Mouse (Mus musculus) MEL (cell line): ENCODE measurements around the gene Msi2. TPM values are rescaled to one million over a fixed set of nuclear protein-coding genes. Genes with fewer than 3 reads are reported as not detected.

Experiments
- DNase-seq: peaks from one replicate; pipeline ENCODE4 v3.0.0; 2011; ENCODE audit warnings: low read depth, low spot score
- H3K27ac ChIP-seq: 2 replicates; pipeline ENCODE4 v1.5.1; 2012; ENCODE audit warnings: low read depth, mild to moderate bottlenecking, control low read depth, low read length, moderate library complexity; ENCODE audit not compliant: control insufficient read depth
- H3K27me3 ChIP-seq, 2 experiments: fragments of 150-350 bp in 1 of 2; sonication (generic) in 1 of 2; 2 replicates each; pipeline ENCODE4 v1.6.1; 2012; ENCODE audit warnings: low read length in 2 of 2, mild to moderate bottlenecking in 2 of 2, improper control_type of control experiment in 1 of 2, moderate library complexity in 1 of 2; ENCODE audit not compliant: insufficient read depth in 2 of 2, control insufficient read depth in 1 of 2
- H3K36me3 ChIP-seq, 2 experiments: 2 replicates each; pipeline ENCODE4 v1.6.1; 2012 to 2014; ENCODE audit warnings: low read length in 2 of 2, improper control_type of control experiment in 1 of 2, inconsistent platforms in 1 of 2, mild to moderate bottlenecking in 1 of 2; ENCODE audit not compliant: insufficient read depth in 2 of 2, control insufficient read depth in 1 of 2
- H3K4me1 ChIP-seq, 2 experiments: fragments of 150-350 bp in 1 of 2; sonication (generic) in 1 of 2; 2 replicates each; pipeline ENCODE4 v1.6.1; 2012; ENCODE audit warnings: low read length in 2 of 2, improper control_type of control experiment in 1 of 2, mild to moderate bottlenecking in 1 of 2; ENCODE audit not compliant: insufficient read depth in 2 of 2, control insufficient read depth in 1 of 2
- H3K4me3 ChIP-seq, 2 experiments: fragments of 150-350 bp in 1 of 2; sonication (generic) in 1 of 2; 2 replicates each; pipeline ENCODE4 v1.5.1; 2012; ENCODE audit warnings: low read depth in 2 of 2, low read length in 2 of 2, mild to moderate bottlenecking in 2 of 2, moderate library complexity in 2 of 2, control low read depth in 1 of 2, improper control_type of control experiment in 1 of 2; ENCODE audit not compliant: control insufficient read depth in 1 of 2, insufficient read depth in 1 of 2
- H3K79me2 ChIP-seq: 2 replicates; pipeline ENCODE4 v1.6.1; 2012; ENCODE audit warnings: mild to moderate bottlenecking, low read length, moderate library complexity; ENCODE audit not compliant: control insufficient read depth, poor library complexity, insufficient read depth
- H3K9ac ChIP-seq: 2 replicates; pipeline ENCODE4 v1.6.1; 2012; ENCODE audit warnings: low read depth, mild to moderate bottlenecking, control low read depth, low read length, moderate library complexity; ENCODE audit not compliant: control insufficient read depth, poor library complexity, severe bottlenecking
- H3K9me3 ChIP-seq: fragments of 150-350 bp; sonication (generic); replicated peaks from 2 replicates; pipeline ENCODE4 v1.6.1; 2012; ENCODE audit warnings: mild to moderate bottlenecking, low read length, improper control_type of control experiment, moderate library complexity; ENCODE audit not compliant: insufficient read depth
- BHLHE40 ChIP-seq: IDR thresholded peaks from 2 replicates; pipeline ENCODE4 v1.6.1; 2012; ENCODE audit warnings: low read depth, mild to moderate bottlenecking, inconsistent platforms, low read length, improper control_type of control experiment, borderline replicate concordance
- CHD2 ChIP-seq: IDR thresholded peaks from 2 replicates; pipeline ENCODE4 v1.6.1; 2011; ENCODE audit warnings: low read length, improper control_type of control experiment
- CTCF ChIP-seq, 3 experiments: IDR thresholded peaks in 2 of 3; conservative IDR thresholded peaks in 1 of 3; 2 replicates each; pipeline ENCODE4 v1.5.1; 2011 to 2012; ENCODE audit warnings: low read length in 3 of 3, low read depth in 2 of 3, mild to moderate bottlenecking in 2 of 3, improper control_type of control experiment in 1 of 3, inconsistent platforms in 1 of 3, mixed read lengths in 1 of 3, moderate library complexity in 1 of 3; ENCODE audit not compliant: control insufficient read depth in 1 of 3, insufficient read depth in 1 of 3, poor library complexity in 1 of 3, severe bottlenecking in 1 of 3
- EP300 ChIP-seq, 2 experiments: IDR thresholded peaks; 2 replicates each; pipeline ENCODE4 v1.6.1; 2011; ENCODE audit warnings: improper control_type of control experiment in 2 of 2, low read length in 2 of 2, low read depth in 1 of 2, mild to moderate bottlenecking in 1 of 2
- GABPA ChIP-seq: IDR thresholded peaks from 2 replicates; pipeline ENCODE4 v1.6.1; 2012; ENCODE audit warnings: low read depth, mild to moderate bottlenecking, inconsistent platforms, low read length, improper control_type of control experiment, moderate library complexity
- GATA1 ChIP-seq: IDR thresholded peaks from 2 replicates; pipeline ENCODE4 v1.6.1; 2011; ENCODE audit warnings: low read depth, low read length, improper control_type of control experiment
- HCFC1 ChIP-seq: IDR thresholded peaks from 2 replicates; pipeline ENCODE4 v1.6.1; 2012; ENCODE audit warnings: low read depth, mild to moderate bottlenecking, inconsistent platforms, low read length, improper control_type of control experiment, moderate library complexity
- JUND ChIP-seq: IDR thresholded peaks from 2 replicates; pipeline ENCODE4 v1.6.1; 2011; ENCODE audit warnings: low read depth, mild to moderate bottlenecking, improper control_type of control experiment, low read length
- MAX ChIP-seq: IDR thresholded peaks from 2 replicates; pipeline ENCODE4 v1.6.1; 2011; ENCODE audit warnings: low read length, improper control_type of control experiment
- MAZ ChIP-seq: IDR thresholded peaks from 2 replicates; pipeline ENCODE4 v1.6.1; 2012; ENCODE audit warnings: low read depth, mild to moderate bottlenecking, inconsistent platforms, low read length, improper control_type of control experiment
- MEF2A ChIP-seq: IDR thresholded peaks from 2 replicates; pipeline ENCODE4 v1.6.1; 2014; ENCODE audit warnings: low read depth, mild to moderate bottlenecking, inconsistent platforms, low read length, improper control_type of control experiment; ENCODE audit not compliant: poor library complexity, insufficient replicate concordance, severe bottlenecking; ENCODE audit errors: extremely low read depth
- MXI1 ChIP-seq: IDR thresholded peaks from 2 replicates; pipeline ENCODE4 v1.6.1; 2011; ENCODE audit warnings: mild to moderate bottlenecking, low read depth, low read length, improper control_type of control experiment
- MYB ChIP-seq: IDR thresholded peaks from 2 replicates; pipeline ENCODE4 v1.6.1; 2011; ENCODE audit warnings: mild to moderate bottlenecking, low read depth, low read length, improper control_type of control experiment
- MYC ChIP-seq: IDR thresholded peaks from 2 replicates; pipeline ENCODE4 v1.6.1; 2011; ENCODE audit warnings: low read depth, mild to moderate bottlenecking, low read length, improper control_type of control experiment, moderate library complexity
- NELFE ChIP-seq: IDR thresholded peaks from 2 replicates; pipeline ENCODE4 v1.6.1; 2011; ENCODE audit warnings: low read depth, low read length, improper control_type of control experiment
- POLR2A ChIP-seq, 2 experiments: IDR thresholded peaks; 2 replicates each; pipeline ENCODE4 v1.6.1; 2011 to 2012; ENCODE audit warnings: low read length in 2 of 2, mild to moderate bottlenecking in 2 of 2, control low read depth in 1 of 2, improper control_type of control experiment in 1 of 2, low read depth in 1 of 2, moderate library complexity in 1 of 2; ENCODE audit not compliant: control insufficient read depth in 1 of 2, insufficient read depth in 1 of 2, poor library complexity in 1 of 2
- POLR2AphosphoS2 ChIP-seq: IDR thresholded peaks from 2 replicates; pipeline ENCODE4 v1.6.1; 2011; ENCODE audit warnings: low read length, improper control_type of control experiment
- POLR2AphosphoS5 ChIP-seq: IDR thresholded peaks from 2 replicates; pipeline ENCODE4 v1.6.1; 2012; ENCODE audit warnings: low read depth, borderline replicate concordance, mild to moderate bottlenecking, inconsistent platforms, low read length, moderate library complexity, mixed read lengths
- RAD21 ChIP-seq: IDR thresholded peaks from 2 replicates; pipeline ENCODE4 v1.6.1; 2011; ENCODE audit warnings: mild to moderate bottlenecking, low read depth, low read length, improper control_type of control experiment
- RCOR1 ChIP-seq: IDR thresholded peaks from 2 replicates; pipeline ENCODE4 v1.6.1; 2012; ENCODE audit warnings: low read depth, mild to moderate bottlenecking, inconsistent platforms, low read length, improper control_type of control experiment
- SIN3A ChIP-seq: IDR thresholded peaks from 2 replicates; pipeline ENCODE4 v1.6.1; 2012; ENCODE audit warnings: low read length, improper control_type of control experiment, inconsistent platforms
- TAL1 ChIP-seq: IDR thresholded peaks from 2 replicates; pipeline ENCODE4 v1.6.1; 2012; ENCODE audit warnings: mild to moderate bottlenecking, inconsistent platforms, low read length, moderate library complexity, mixed read lengths
- TBP ChIP-seq: IDR thresholded peaks from 2 replicates; pipeline ENCODE4 v1.8.0; 2011; ENCODE audit warnings: low read depth, low read length, improper control_type of control experiment
- TCF12 ChIP-seq: IDR thresholded peaks from 2 replicates; pipeline ENCODE4 v1.6.1; 2014; ENCODE audit warnings: low read depth, mild to moderate bottlenecking, inconsistent platforms, low read length, improper control_type of control experiment, moderate library complexity
- UBTF ChIP-seq: IDR thresholded peaks from 2 replicates; pipeline ENCODE4 v1.6.1; 2012; ENCODE audit warnings: low read depth, mild to moderate bottlenecking, inconsistent platforms, low read length, improper control_type of control experiment, moderate library complexity, borderline replicate concordance; ENCODE audit not compliant: insufficient read depth
- USF1 ChIP-seq: IDR thresholded peaks from 2 replicates; pipeline ENCODE4 v1.6.1; 2014; ENCODE audit warnings: low read depth, mild to moderate bottlenecking, inconsistent platforms, low read length, improper control_type of control experiment, moderate library complexity
- USF2 ChIP-seq, 2 experiments: IDR thresholded peaks; 2 replicates each; pipeline ENCODE4 v1.6.1; 2011 to 2012; ENCODE audit warnings: improper control_type of control experiment in 2 of 2, low read length in 2 of 2, borderline replicate concordance in 1 of 2, inconsistent platforms in 1 of 2, low read depth in 1 of 2, mild to moderate bottlenecking in 1 of 2; ENCODE audit not compliant: insufficient read depth in 1 of 2
- ZNF384 ChIP-seq: IDR thresholded peaks from 2 replicates; pipeline ENCODE4 v1.6.1; 2012; ENCODE audit warnings: low read depth, mild to moderate bottlenecking, inconsistent platforms, low read length, improper control_type of control experiment
- polyA plus RNA-seq, 2 experiments: library from polyadenylated mRNA; stranded (reverse) in 1 of 2; unstranded in 1 of 2; fragments of >175 nt in 1 of 2; fragments of >200 nt in 1 of 2; gene quantifications; 2 replicates each; pipeline versions ENCODE4 v1.2.1 to v1.2.4; 2012; ENCODE audit warnings: low replicate concordance in 2 of 2, low read depth in 1 of 2; ENCODE audit not compliant: insufficient read length in 2 of 2, insufficient read depth in 1 of 2, missing spikeins in 1 of 2
- total RNA-seq: library from RNA; depleted of rRNA; stranded (reverse); fragments of 300-350 nt; gene quantifications from 2 replicates; pipeline ENCODE4 v1.2.3, GENCODE M21; 2012

The Msi2 gene
- total and polyA plus RNA-seq, 3 experiments, result 16.2 to 29.7 TPM; not detected in 1

DNA sequence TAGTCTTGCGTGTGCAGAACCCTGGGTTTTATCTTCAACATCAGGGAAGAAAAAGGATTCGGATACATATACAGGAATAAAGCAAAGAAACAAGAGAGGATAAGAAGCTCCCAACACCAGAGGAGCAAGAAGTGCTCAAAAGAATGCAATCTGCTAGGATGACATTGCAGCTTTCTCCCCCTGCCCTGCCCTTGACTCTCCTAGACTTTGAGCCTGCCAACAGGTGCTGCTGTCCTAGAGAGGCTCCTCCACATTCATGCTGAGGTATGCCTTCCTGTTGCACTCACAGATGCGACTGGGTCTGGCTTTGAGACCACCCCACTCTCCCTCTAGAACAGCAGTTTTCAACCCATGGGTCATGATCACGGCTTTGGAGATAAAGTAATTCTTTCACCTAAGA is 96.5 kb downstream of the Msi2 start:
- Histone ChIP-seq H3K4me3 (no peak overlapping the region), H3K9me3 (no peaks in the 10 kb centered on the region), H3K79me2 (no peaks in the 10 kb centered on the region), H3K4me1 (peaks cover 25 to 28% of the 10 kb centered on the region in 2 experiments), H3K9ac (no peak overlapping the region), H3K27ac (no peak overlapping the region), H3K27me3 (no peaks in the 10 kb centered on the region), H3K36me3 (peaks cover 0 to 26% of the 10 kb centered on the region in 2 experiments)
- DNase-seq, result no peak
- no peak for TF ChIP-seq USF2 (IDR thresholded peaks at IDR 0.05; ENCODE audit: borderline replicate concordance in 1 of 2, insufficient read depth in 1 of 2, low read depth in 1 of 2, low read length in 2 of 2)
- TF ChIP-seq UBTF, result no peak
- TF ChIP-seq USF1, result no peak
- no peak for TF ChIP-seq CTCF (IDR thresholded peaks at IDR 0.05 in 2 of 3, conservative IDR thresholded peaks at IDR 0.05 in 1 of 3; ENCODE audit: control insufficient read depth in 1 of 3, insufficient read depth in 1 of 3, low read depth in 2 of 3, low read length in 3 of 3, poor library complexity in 1 of 3, severe bottlenecking in 1 of 3)
- TF ChIP-seq BHLHE40, result no peak
- no peak for TF ChIP-seq MEF2A
- no peak for TF ChIP-seq RAD21

- Histone ChIP-seq H3K4me1 (peaks cover 25 to 28% of the 10 kb centered on the region in 2 experiments), H3K79me2 (no peaks in the 10 kb centered on the region), H3K9ac (no peak overlapping the region), H3K4me3 (no peak overlapping the region), H3K27me3 (no peaks in the 10 kb centered on the region), H3K9me3 (no peaks in the 10 kb centered on the region), H3K27ac (peak overlapping the region; percentile 20), H3K36me3 (peaks cover 0 to 27% of the 10 kb centered on the region in 2 experiments)
- DNase-seq, result peak; percentile 57
- TF ChIP-seq CHD2 (no peak), CTCF (IDR thresholded peaks at IDR 0.05 in 2 of 3, conservative IDR thresholded peaks at IDR 0.05 in 1 of 3; ENCODE audit: control insufficient read depth in 1 of 3, insufficient read depth in 1 of 3, low read depth in 2 of 3, low read length in 3 of 3, poor library complexity in 1 of 3, severe bottlenecking in 1 of 3) (no peak), TBP (no peak), GATA1 (peak; percentile 63), GABPA (no peak), POLR2A (IDR thresholded peaks at IDR 0.05; ENCODE audit: control insufficient read depth in 1 of 2, insufficient read depth in 1 of 2, low read depth in 1 of 2, low read length in 2 of 2, poor library complexity in 1 of 2) (no peak), MXI1 (0 out of 2 replicates have a peak, but pooled peaks have one; percentile 44), MAZ (no peak), TCF12 (peak; percentile 55; the same call in 1 of the 2 replicates), BHLHE40 (no peak), TAL1 (no peak), MYC (no peak), SIN3A (peak; percentile 56; the same call in 1 of the 2 replicates), POLR2AphosphoS5 (no peak), MYB (no peak), MEF2A (no peak), JUND (no peak), POLR2AphosphoS2 (no peak), RCOR1 (peak; percentile 33; the same call in 1 of the 2 replicates), EP300 (IDR thresholded peaks at IDR 0.05; ENCODE audit: low read depth in 1 of 2, low read length in 2 of 2) (peak in 1 of 2 experiments; percentile 38; a peak in 2 of 4 replicates), USF1 (no peak), RAD21 (no peak), HCFC1 (no peak), ZNF384 (peak; percentile 66), MAX (no peak), NELFE (0 out of 2 replicates have a peak, but pooled peaks have one; percentile 3)
These were observed 97.9 kb downstream of the Msi2 start for GRCm38 (mm10) chr11:88620158-88620973.
